Mouse (Mus musculus) lung, adult 10 weeks (tissue): ENCODE data around the gene Cct6b. TPM values are rescaled to one million over a fixed set of nuclear protein-coding genes. Genes with fewer than 3 reads are reported as not detected.

ENCODE experiments used
- polyA plus RNA-seq: library from polyadenylated mRNA; stranded (reverse); fragments of 350-450 nt; fragmentation: Illumina TruSeq; extraction: RNeasy Lipid Tissue Mini Kit (QIAGEN cat#74804); gene quantifications from one replicate; pipeline ENCODE4 v1.2.3, GENCODE M21; 2014; ENCODE audit warnings: low read depth, low replicate concordance; ENCODE audit not compliant: insufficient read depth

Cct6b gene
- polyA plus RNA-seq = 0.21 TPM

GRCm38 (mm10) chr11:82763742-82764437, at the start of gene Cct6b, which contains the start of gene Zfp830:
TSS of gene Cct6b (minus strand) at chr11:82764321.
TSS of gene Zfp830 (plus strand) at chr11:82764345.

GRCm38 (mm10) chr11:82780983-82781903, 17.1 kb upstream of the Cct6b start, which contains the start of gene Lig3:
TSS of gene Lig3 (plus strand) at chr11:82781108.

Other genes with a start within 250 kb of the Cct6b start
- gene Zfp830, start within 50 bp of the Cct6b start, polyA plus RNA-seq = 11.5 TPM
- gene Lig3, start 16.8 kb upstream of the Cct6b start, polyA plus RNA-seq = 5.1 TPM
- gene Rffl, start 106.9 kb upstream of the Cct6b start, polyA plus RNA-seq = 5.7 TPM
- gene Rad51d, start 126.3 kb upstream of the Cct6b start, polyA plus RNA-seq = 6.8 TPM
- not detected for gene Fndc8, start 127.8 kb upstream of the Cct6b start, polyA plus RNA-seq
- 8.2 TPM for gene Nle1, start 144.1 kb upstream of the Cct6b start, polyA plus RNA-seq
- 23.0 TPM for gene Unc45b, start 146.2 kb upstream of the Cct6b start, polyA plus RNA-seq
- gene Slfn5, start 187.0 kb upstream of the Cct6b start, polyA plus RNA-seq = 24.0 TPM
- 0.55 TPM for gene Slfn9, start 227.5 kb upstream of the Cct6b start, polyA plus RNA-seq